Mouse (Mus musculus) gonadal fat pad, adult 2 months (tissue): Measurements from ENCODE around the gene Stradb. TPM values are rescaled to one million over a fixed set of nuclear protein-coding genes. Genes with fewer than 3 reads are reported as not detected.
A peak's percentile ranks its signal among the peaks of the same experiment; 100 is the strongest.

Source experiments
- DNase-seq: peaks from one replicate; pipeline ENCODE4 v3.0.0-alpha.2; 2012; ENCODE audit warnings: low read depth
- polyA plus RNA-seq: library from polyadenylated mRNA; depleted of rRNA; stranded (reverse); fragments of >200 nt; gene quantifications from 2 replicates; pipeline ENCODE4 v1.2.3, GENCODE M21; 2012; rRNA removed

The Stradb gene
- polyA plus RNA-seq, 1 experiment = 24.5 TPM

- no peak for DNase-seq
These were observed 13.6 kb upstream of the Stradb start for GRCm38 (mm10) chr1:58959682-58960081.

GRCm38 (mm10) chr1:58961152-58961893, 12.0 kb upstream of the Stradb start:
- peak; percentile 60 for DNase-seq

- no peak for DNase-seq
These were observed 10.9 kb upstream of the Stradb start for GRCm38 (mm10) chr1:58962418-58962817.

- no peak for DNase-seq
These were observed 10.5 kb upstream of the Stradb start for GRCm38 (mm10) chr1:58962865-58963264.

DNA sequence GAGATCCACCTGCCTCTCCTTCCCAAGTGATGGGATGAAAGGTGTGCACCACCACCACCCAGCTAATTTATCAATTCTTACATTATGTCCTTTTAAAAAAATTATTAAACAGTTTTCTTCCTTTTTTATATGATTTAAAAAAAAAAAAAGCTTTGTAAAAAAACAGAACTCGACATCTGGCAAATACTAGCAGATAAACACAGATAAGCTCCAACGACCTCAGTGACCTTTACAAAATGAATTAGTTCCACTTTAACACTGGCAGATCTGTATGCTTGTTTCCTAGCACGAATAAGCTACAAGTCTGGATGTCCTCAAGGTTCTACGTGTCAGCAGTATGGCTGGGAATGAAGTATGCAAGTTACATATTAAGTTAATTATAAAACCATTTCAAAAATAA, 5.8 kb upstream of the Stradb start:
- no peak for DNase-seq

DNA sequence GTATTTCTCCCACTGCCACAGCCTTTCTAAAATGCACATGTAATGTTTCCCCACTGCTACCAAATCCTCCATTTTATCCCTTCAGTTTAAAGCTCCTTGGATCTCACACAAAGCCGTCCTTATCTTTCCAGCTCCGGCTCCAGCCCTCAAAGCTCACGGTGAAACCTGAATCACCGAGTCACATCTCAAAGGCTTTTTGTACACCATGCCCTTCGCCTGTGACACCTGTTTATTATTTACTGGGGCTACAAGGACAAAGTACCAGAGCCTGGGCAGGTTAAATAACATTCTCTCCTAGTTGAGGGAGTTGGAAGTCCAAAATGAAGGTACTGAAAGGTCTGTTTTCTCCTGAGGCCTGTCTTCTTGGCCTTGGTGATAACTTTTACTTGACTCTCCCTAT, 3.3 kb upstream of the Stradb start:
- DNase-seq = no peak

GRCm38 (mm10) chr1:58971097-58971496, 2.2 kb upstream of the Stradb start:
- DNase-seq = no peak

DNA sequence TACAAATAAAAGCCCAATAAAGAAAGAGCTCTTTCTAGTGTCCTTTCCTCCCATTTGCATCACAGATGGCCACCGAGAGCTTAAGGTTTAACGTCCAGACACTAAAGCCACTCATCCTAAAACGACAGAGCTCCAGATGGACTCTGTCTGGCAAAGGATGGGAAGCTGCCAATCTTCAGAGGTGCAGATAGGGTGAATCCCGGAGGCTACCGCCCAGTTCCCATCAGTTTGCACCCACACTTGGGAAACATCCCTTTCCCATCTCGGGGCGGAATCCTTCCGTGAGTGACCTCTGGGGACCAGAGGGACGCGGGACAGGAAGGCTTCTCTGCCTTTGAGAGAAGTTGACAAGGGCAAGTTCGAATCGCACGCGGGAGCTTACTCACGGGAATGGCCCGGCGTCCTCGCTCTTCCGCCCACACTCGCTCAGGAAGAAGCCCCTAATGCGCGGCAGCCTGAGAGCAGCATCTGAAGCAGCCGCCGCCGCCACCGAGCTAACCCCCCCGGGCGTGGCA, 414 bp upstream of the Stradb start:
- no peak for DNase-seq

DNA sequence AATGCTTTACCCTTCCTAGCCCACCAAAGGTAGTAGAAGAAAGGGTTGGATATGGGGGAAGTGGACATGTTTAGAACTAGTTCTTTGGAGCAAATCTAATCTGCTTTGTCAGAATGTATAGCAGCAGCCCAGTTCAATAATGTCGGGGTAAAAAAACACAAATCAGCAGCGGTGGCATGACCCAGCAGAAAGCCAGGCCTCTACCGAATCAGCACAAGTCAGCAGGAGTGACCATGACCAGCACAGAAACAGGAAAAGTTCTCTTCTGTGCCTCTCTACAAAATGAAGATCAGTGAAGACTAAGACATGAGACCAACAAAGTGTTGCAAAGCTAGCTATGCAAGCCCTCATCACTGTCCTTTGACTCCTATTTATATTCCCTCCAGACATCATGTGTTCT, 9.0 kb downstream of the Stradb start:
- DNase-seq = no peak

DNA sequence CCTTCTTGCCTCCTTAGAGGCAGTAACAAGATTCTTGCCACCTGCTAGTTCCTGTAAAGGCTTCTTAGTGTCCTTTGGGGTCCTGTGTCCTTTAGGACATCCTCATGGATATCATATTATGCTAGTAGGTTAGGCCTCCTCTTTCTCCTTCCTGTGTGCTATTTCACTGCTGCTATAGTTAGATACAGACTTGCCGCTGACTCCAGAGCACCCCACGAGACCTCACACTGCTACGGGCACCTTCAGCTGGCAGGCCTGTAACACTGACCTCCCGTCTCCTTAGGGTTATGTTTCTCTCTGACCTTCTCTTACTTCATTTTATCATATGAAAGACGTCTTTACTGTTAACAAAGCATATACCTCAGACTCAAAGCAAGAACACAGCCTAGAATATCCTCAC, 11.3 kb downstream of the Stradb start:
- no peak for DNase-seq

- no peak for DNase-seq
These were observed 19.8 kb downstream of the Stradb start for GRCm38 (mm10) chr1:58993144-58993543.

GRCm38 (mm10) chr1:58993723-58994122, 20.4 kb downstream of the Stradb start:
- DNase-seq = no peak

DNA sequence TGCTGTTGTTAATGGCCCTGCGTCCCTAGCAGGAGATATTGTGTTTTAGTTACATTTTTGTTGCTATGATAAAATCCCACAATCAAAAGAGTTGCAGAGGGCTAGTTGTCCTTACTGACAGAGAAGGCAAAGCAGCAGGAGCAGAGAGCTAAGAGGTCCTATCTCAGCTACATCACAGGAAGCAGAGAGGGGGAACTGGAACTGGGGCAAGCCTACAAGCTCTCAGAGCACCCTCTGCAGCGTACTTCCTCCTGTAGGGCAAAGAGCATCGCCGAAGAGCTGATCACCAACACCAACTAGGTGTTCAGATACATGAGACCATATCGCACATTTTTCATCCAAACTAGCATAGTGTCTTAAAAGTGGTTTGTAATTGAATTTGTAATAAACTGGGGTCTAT, 22.0 kb downstream of the Stradb start:
- no peak for DNase-seq

GRCm38 (mm10) chr1:59009250-59009649, 35.9 kb downstream of the Stradb start:
- no peak for DNase-seq

DNA sequence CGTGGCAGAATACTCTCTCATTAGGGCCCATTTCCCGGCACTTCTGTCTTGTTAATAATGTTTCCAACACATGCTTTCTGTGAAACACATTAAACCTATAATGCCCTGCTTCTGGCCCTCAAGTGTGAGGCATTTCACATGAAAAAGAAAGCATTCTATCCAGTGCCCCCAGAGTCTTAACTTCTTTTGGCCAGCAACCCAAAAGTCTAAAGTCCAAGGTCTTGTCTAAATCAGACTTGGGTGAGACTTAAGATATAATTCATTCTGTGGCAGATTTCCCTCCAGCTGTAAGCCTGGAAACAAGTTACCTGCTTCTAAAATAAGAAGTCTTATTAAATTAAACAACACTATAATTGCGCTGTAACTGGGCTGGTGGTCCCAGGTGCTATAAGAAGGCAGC, 48.2 kb downstream of the Stradb start:
- DNase-seq = no peak

GRCm38 (mm10) chr1:59037723-59038122, 64.4 kb downstream of the Stradb start:
- no peak for DNase-seq

Other genes starting within 250 kb of the Stradb start
- gene Casp8, start 178.1 kb upstream of the Stradb start, polyA plus RNA-seq = 7.8 and 10.1 TPM in 2 replicates
- 27.9 and 28.6 TPM in 2 replicates for gene Trak2, start 92 bp upstream of the Stradb start, polyA plus RNA-seq
- gene C2cd6, start 121.4 kb downstream of the Stradb start, polyA plus RNA-seq = 0.12 and 0.36 TPM in 2 replicates
- gene Tmem237, start 146.9 kb downstream of the Stradb start, polyA plus RNA-seq = 6.3 and 6.9 TPM in 2 replicates
- gene Mpp4, start 189.9 kb downstream of the Stradb start, polyA plus RNA-seq = 0.93 and 1.5 TPM in 2 replicates